Mouse (Mus musculus): ENCODE measurements at regions not wholly inside any gene's neighbourhood (a gene's known extent, or its start where the extent isn't known, plus 50 kb on each side); places are given as distances from the start of the nearest gene placed in this dataset.

DNA sequence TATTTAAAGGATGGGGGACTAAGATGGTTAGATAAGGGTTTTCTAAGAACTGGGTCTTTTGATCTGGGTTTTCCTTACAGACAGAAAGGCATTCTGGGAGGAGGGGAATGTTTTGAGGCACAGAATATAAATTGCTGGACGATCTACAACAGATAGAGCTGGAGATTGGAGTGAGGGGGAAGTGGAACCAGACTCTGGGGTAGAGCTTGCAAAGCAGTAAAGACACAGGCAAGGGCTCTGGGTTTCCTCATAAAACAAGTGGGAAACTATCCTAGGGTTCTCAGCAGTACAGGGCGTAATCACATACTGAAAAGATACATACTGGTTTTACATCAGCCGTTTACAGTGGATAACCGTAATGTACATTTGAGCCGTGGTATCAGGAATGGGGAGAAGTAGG lies 89.5 kb upstream of the Parp8 start:
- TF ChIP-seq POLR2A (IDR thresholded peaks at IDR 0.05; ENCODE audit: low read depth, low read length) (no peak), CTCF (IDR thresholded peaks at IDR 0.05; ENCODE audit: borderline replicate concordance, insufficient read depth, low read length) (no peak)

Measured in embryonic fibroblast, embryonic 13.5 days (primary cell).